Mouse (Mus musculus) ES-Bruce4 (cell line): ENCODE data around the gene Cacnb3.

Experiments
- CTCF ChIP-seq: IDR thresholded peaks from one replicate; pipeline ENCODE4 v1.8.1; 2011; ENCODE audit warnings: low read depth, low read length
- POLR2A ChIP-seq: IDR thresholded peaks from one replicate; pipeline ENCODE4 v1.8.1; 2011; ENCODE audit warnings: low read length; ENCODE audit not compliant: insufficient read depth

- no peak for TF ChIP-seq CTCF
- TF ChIP-seq POLR2A = no peak
Observed at GRCm38 (mm10) chr15:98640157-98640556, 9.5 kb downstream of the Cacnb3 start.
